Mouse (Mus musculus) ES-E14 (cell line): Measurements from ENCODE around the gene Prpf40b. TPM values are rescaled to one million over a fixed set of nuclear protein-coding genes. Genes with fewer than 3 reads are reported as not detected.

ENCODE experiments used
- DNase-seq: peaks from one replicate; pipeline ENCODE4 v3.0.0-alpha.2; 2013; ENCODE audit warnings: low read depth, low spot score
- H3K27ac ChIP-seq: 2 replicates; pipeline ENCODE4 v1.5.1; 2012; ENCODE audit warnings: low read depth, mild to moderate bottlenecking, low read length, moderate library complexity, mixed read lengths; ENCODE audit not compliant: poor library complexity, insufficient read depth, severe bottlenecking
- H3K36me3 ChIP-seq: 2 replicates; pipeline ENCODE4 v1.6.1; 2012; ENCODE audit warnings: mild to moderate bottlenecking, low read length, moderate library complexity, mixed read lengths; ENCODE audit not compliant: control insufficient read depth, poor library complexity, insufficient read depth, severe bottlenecking
- H3K4me1 ChIP-seq, 2 experiments: fragments of 150-350 bp in 1 of 2; sonication (generic) in 1 of 2; 2 replicates each; pipeline ENCODE4 v1.6.1; 2012; ENCODE audit warnings: low read length in 2 of 2, mild to moderate bottlenecking in 1 of 2, mixed read lengths in 1 of 2; ENCODE audit not compliant: control insufficient read depth in 2 of 2, insufficient read depth in 2 of 2, poor library complexity in 1 of 2
- H3K4me3 ChIP-seq, 2 experiments: fragments of 150-350 bp in 1 of 2; sonication (generic) in 1 of 2; 2 replicates each; pipeline ENCODE4 v1.5.1; 2012; ENCODE audit warnings: low read length in 2 of 2, low read depth in 1 of 2, mild to moderate bottlenecking in 1 of 2, mixed read lengths in 1 of 2; ENCODE audit not compliant: insufficient read depth in 1 of 2, poor library complexity in 1 of 2, severe bottlenecking in 1 of 2
- H3K9ac ChIP-seq: 2 replicates; pipeline ENCODE4 v1.6.1; 2012; ENCODE audit warnings: low read depth, mild to moderate bottlenecking, low read length, mixed read lengths; ENCODE audit not compliant: poor library complexity, insufficient read depth, severe bottlenecking
- H3K9me3 ChIP-seq: fragments of 150-350 bp; sonication (generic); 2 replicates; pipeline ENCODE4 v1.6.1; 2012; ENCODE audit warnings: low read depth, mild to moderate bottlenecking, low read length; ENCODE audit not compliant: control insufficient read depth, insufficient read depth
- CHD2 ChIP-seq: IDR thresholded peaks from 2 replicates; pipeline ENCODE4 v1.6.1; 2014; ENCODE audit warnings: mild to moderate bottlenecking, low read depth, low read length, inconsistent platforms
- HCFC1 ChIP-seq: IDR thresholded peaks from 2 replicates; pipeline ENCODE4 v1.6.1; 2012; ENCODE audit warnings: low read length, inconsistent platforms, borderline replicate concordance; ENCODE audit not compliant: insufficient read depth
- MAFK ChIP-seq: IDR thresholded peaks from 2 replicates; pipeline ENCODE4 v1.6.1; 2014; ENCODE audit warnings: mild to moderate bottlenecking, low read depth, low read length, inconsistent platforms; ENCODE audit not compliant: insufficient read depth
- ZC3H11A ChIP-seq: IDR thresholded peaks from 2 replicates; pipeline ENCODE4 v1.6.1; 2012; ENCODE audit warnings: low read depth, mild to moderate bottlenecking, inconsistent platforms, low read length, borderline replicate concordance
- ZNF384 ChIP-seq: IDR thresholded peaks from 2 replicates; pipeline ENCODE4 v1.6.1; 2012; ENCODE audit warnings: low read depth, low read length, inconsistent platforms
- in situ Hi-C, 2 experiments: fragments of 600-800 bp; cut with MboI; formaldehyde crosslinking; loops; one replicate each; pipeline ENCODE4 v1.15.1; 2025; ENCODE audit warnings: low sequenced_read_pairs in 2 of 2, inconsistent platforms in 1 of 2; ENCODE audit not compliant: unreplicated experiment in 2 of 2
- total RNA-seq: library from RNA; depleted of rRNA; stranded (reverse); fragments of 300-350 nt; gene quantifications from 2 replicates; pipeline ENCODE4 v1.2.3, GENCODE M21; 2012

Prpf40b gene
- total RNA-seq, 1 experiment = 42.4 TPM

- in situ Hi-C loops = no loop called here
- H3K36me3 ChIP-seq = peaks cover 57% of the 10 kb centered on the region
- no peak overlapping the region for H3K9ac ChIP-seq
- TF ChIP-seq ZNF384 (no peak), ZC3H11A (no peak), CHD2 (no peak), HCFC1 (no peak), MAFK (no peak)
- peaks cover 0 to 2% of the 10 kb centered on the region in 2 experiments; a peak in 2 of 4 replicates for H3K4me1 ChIP-seq
- no peak overlapping the region for H3K27ac ChIP-seq
- DNase-seq = no peak
- H3K4me3 ChIP-seq = no peak overlapping the region
- no peaks in the 10 kb centered on the region for H3K9me3 ChIP-seq
Observed at GRCm38 (mm10) chr15:99319411-99319871, 24.6 kb downstream of the Prpf40b start.

- DNase-seq = no peak
- H3K27ac ChIP-seq = no peak overlapping the region
- no peaks in the 10 kb centered on the region for H3K9me3 ChIP-seq
- no peak for TF ChIP-seq ZNF384
- TF ChIP-seq HCFC1 = no peak
- no peak for TF ChIP-seq ZC3H11A
- TF ChIP-seq MAFK = no peak
- H3K9ac ChIP-seq = no peak overlapping the region
- H3K36me3 ChIP-seq = peaks cover 59% of the 10 kb centered on the region
- no peak overlapping the region for H3K4me3 ChIP-seq
- in situ Hi-C loops = no loop called here
- peaks cover 0 to 2% of the 10 kb centered on the region in 2 experiments; a peak in 1 of 4 replicates for H3K4me1 ChIP-seq
Observed at GRCm38 (mm10) chr15:99320168-99320674, 25.3 kb downstream of the Prpf40b start.

- no peak for TF ChIP-seq MAFK
- no peak for TF ChIP-seq ZC3H11A
- no peak for TF ChIP-seq HCFC1
- no peak for TF ChIP-seq ZNF384
- TF ChIP-seq CHD2 = no peak
- DNase-seq = no peak
- in situ Hi-C loops = no loop called here
- Histone ChIP-seq H3K27ac (no peak overlapping the region), H3K36me3 (peaks cover 57% of the 10 kb centered on the region), H3K4me1 (peaks cover 0 to 2% of the 10 kb centered on the region in 2 experiments; a peak in 1 of 4 replicates), H3K4me3 (no peak overlapping the region), H3K9ac (no peak overlapping the region), H3K9me3 (no peaks in the 10 kb centered on the region)
Observed at GRCm38 (mm10) chr15:99320978-99321377, 26.1 kb downstream of the Prpf40b start.

GRCm38 (mm10) chr15:99324151-99324550, 29.3 kb downstream of the Prpf40b start:
- H3K36me3 ChIP-seq = peaks cover 37% of the 10 kb centered on the region

GRCm38 (mm10) chr15:99325598-99325997, 30.7 kb downstream of the Prpf40b start:
- peaks cover 25% of the 10 kb centered on the region for H3K36me3 ChIP-seq
- in situ Hi-C loops = loop anchor here in 1 of 2 experiments (5.0 kb wide), 1 partner anchor 52 kb away; no protein-coding TSS in a partner anchor

More at GRCm38 (mm10) chr15:99324151-99324550, 29.3 kb downstream of the Prpf40b start:
- Histone ChIP-seq H3K9me3 (no peaks in the 10 kb centered on the region), H3K4me3 (no peak overlapping the region), H3K27ac (no peak overlapping the region), H3K4me1 (no peaks in the 10 kb centered on the region), H3K9ac (no peak overlapping the region)
- TF ChIP-seq CHD2 = no peak
- no peak for TF ChIP-seq HCFC1
- no peak for TF ChIP-seq MAFK
- TF ChIP-seq ZNF384 = no peak
- no peak for TF ChIP-seq ZC3H11A
- in situ Hi-C loops = no loop called here
- no peak for DNase-seq

More at GRCm38 (mm10) chr15:99325598-99325997, 30.7 kb downstream of the Prpf40b start:
- no peak overlapping the region for H3K4me3 ChIP-seq
- H3K9me3 ChIP-seq = no peaks in the 10 kb centered on the region
- DNase-seq = no peak
- H3K4me1 ChIP-seq = no peaks in the 10 kb centered on the region
- no peak overlapping the region for H3K27ac ChIP-seq
- no peak for TF ChIP-seq HCFC1
- TF ChIP-seq CHD2 = no peak
- no peak for TF ChIP-seq MAFK
- no peak for TF ChIP-seq ZNF384
- TF ChIP-seq ZC3H11A = no peak
- H3K9ac ChIP-seq = no peak overlapping the region
